Mouse (Mus musculus) inflammation-experienced regulatory T-cells, adult 6 months (primary cell): ENCODE results near the gene Gtpbp8. TPM values are rescaled to one million over a fixed set of nuclear protein-coding genes. Genes with fewer than 3 reads are reported as not detected.

Experiments used
- ATAC-seq: one replicate; pipeline ENCODE4 v1.8.0; 2017
- polyA plus RNA-seq, 3 experiments: library from polyadenylated mRNA; unstranded; fragments of 100-300 nt; shearing (Covaris generic); gene quantifications; one replicate each; pipeline ENCODE4 v1.2.1; 2017

Gene Gtpbp8
- 10 to 100 TPM; 25.0 to 48.9 (median 38.8) TPM for polyA plus RNA-seq

- peak; percentile 84 for ATAC-seq
Measured at GRCm38 (mm10) chr16:44745866-44746562, at the start of gene Gtpbp8. Gtpbp8 (minus strand) TSS chr16:44746363.

GRCm38 (mm10) chr16:44794416-44794815, 48.3 kb upstream of the Gtpbp8 start:
- no peak for ATAC-seq

- no peak for ATAC-seq
Measured at GRCm38 (mm10) chr16:44786934-44787333, 40.8 kb upstream of the Gtpbp8 start.

GRCm38 (mm10) chr16:44780751-44781150, 34.6 kb upstream of the Gtpbp8 start:
- no peak for ATAC-seq

- ATAC-seq = no peak
Measured at GRCm38 (mm10) chr16:44779494-44779893, 33.3 kb upstream of the Gtpbp8 start.

- peak; percentile 81 for ATAC-seq
Measured at GRCm38 (mm10) chr16:44778538-44779147, 32.5 kb upstream of the Gtpbp8 start.

GRCm38 (mm10) chr16:44774201-44774600, 28.0 kb upstream of the Gtpbp8 start:
- peak; percentile 49 for ATAC-seq

- peak; percentile 13 for ATAC-seq
Measured at GRCm38 (mm10) chr16:44773673-44774072, 27.5 kb upstream of the Gtpbp8 start.

GRCm38 (mm10) chr16:44772577-44772976, 26.4 kb upstream of the Gtpbp8 start:
- ATAC-seq = peak; percentile 22

GRCm38 (mm10) chr16:44767967-44768366, 21.8 kb upstream of the Gtpbp8 start:
- peak; percentile 55 for ATAC-seq

- no peak for ATAC-seq
Measured at GRCm38 (mm10) chr16:44767506-44767905, 21.3 kb upstream of the Gtpbp8 start.

- ATAC-seq = peak; percentile 6
Measured at GRCm38 (mm10) chr16:44766320-44766892, 20.2 kb upstream of the Gtpbp8 start.

GRCm38 (mm10) chr16:44765555-44766319, 19.6 kb upstream of the Gtpbp8 start, which contains the start of gene Cd200r1:
Cd200r1 (plus strand) TSS chr16:44765736.
- ATAC-seq = peak; percentile 77

GRCm38 (mm10) chr16:44761811-44762210, 15.6 kb upstream of the Gtpbp8 start:
- peak; percentile 37 for ATAC-seq

GRCm38 (mm10) chr16:44757700-44758099, 11.5 kb upstream of the Gtpbp8 start:
- no peak for ATAC-seq

- no peak for ATAC-seq
Measured at GRCm38 (mm10) chr16:44748007-44748406, 1.8 kb upstream of the Gtpbp8 start.

GRCm38 (mm10) chr16:44745471-44745865, 695 bp downstream of the Gtpbp8 start:
- no peak for ATAC-seq

- ATAC-seq = no peak
Measured at GRCm38 (mm10) chr16:44742753-44743152, 3.4 kb downstream of the Gtpbp8 start.

GRCm38 (mm10) chr16:44736118-44736517, 10.0 kb downstream of the Gtpbp8 start:
- peak; percentile 34 for ATAC-seq

GRCm38 (mm10) chr16:44735676-44736075, 10.5 kb downstream of the Gtpbp8 start:
- peak; percentile 86 for ATAC-seq

GRCm38 (mm10) chr16:44734059-44734458, 12.1 kb downstream of the Gtpbp8 start:
- peak; percentile 75 for ATAC-seq

GRCm38 (mm10) chr16:44727525-44727924, 18.6 kb downstream of the Gtpbp8 start:
- no peak for ATAC-seq
